Mouse (Mus musculus): Measurements from ENCODE around the gene Cpsf4l.

The Cpsf4l gene

DNA sequence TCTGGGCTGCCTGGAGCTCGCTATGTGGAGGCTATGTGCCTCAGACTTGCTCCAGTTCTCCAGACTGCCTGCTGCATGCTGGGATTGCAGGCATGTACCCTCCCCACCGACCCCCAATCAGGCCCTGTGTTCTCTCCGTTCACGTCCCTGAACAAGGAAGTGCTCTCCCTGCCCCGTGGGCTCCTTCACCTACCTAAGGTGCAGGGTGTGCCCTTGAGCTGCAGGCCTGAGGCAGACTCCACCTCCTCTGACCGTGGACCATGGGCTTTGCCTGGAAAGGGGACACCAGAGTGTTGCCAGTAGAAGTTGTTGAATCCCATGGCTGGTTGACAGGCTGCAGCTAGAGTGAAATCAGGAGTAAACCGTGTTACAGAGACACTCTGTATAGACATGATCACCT lies 10.2 kb downstream of the Cpsf4l start:
- no peak for DNase-seq (ENCODE audit: low spot score in 2 of 2)

DNA sequence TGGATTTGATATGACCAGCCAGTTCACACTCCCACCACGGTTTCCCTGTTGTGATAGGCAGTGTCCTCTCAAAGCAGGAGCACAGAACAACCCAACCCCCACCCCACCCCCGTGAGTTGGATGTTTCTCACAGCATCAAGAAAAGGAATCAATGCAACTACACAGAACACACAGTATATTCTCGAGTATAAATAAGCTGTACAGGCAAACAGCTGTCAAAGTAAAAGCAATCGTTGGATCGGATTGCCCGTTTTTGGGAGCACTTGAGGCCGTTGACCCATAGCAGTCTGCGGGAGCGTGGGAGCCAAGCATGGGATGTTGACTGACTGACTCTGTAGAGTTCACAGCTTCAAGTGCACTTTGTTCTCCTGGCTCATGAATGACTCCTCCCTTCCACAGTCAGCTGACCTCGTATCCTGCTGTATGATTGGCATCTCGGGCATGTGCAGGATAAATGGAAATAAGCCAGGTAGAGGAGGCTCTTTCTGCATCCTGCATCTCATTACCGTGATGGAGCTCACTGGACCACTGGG lies 11.7 kb downstream of the Cpsf4l start:
- DNase-seq (ENCODE audit: low spot score in 2 of 2), result no peak

DNA sequence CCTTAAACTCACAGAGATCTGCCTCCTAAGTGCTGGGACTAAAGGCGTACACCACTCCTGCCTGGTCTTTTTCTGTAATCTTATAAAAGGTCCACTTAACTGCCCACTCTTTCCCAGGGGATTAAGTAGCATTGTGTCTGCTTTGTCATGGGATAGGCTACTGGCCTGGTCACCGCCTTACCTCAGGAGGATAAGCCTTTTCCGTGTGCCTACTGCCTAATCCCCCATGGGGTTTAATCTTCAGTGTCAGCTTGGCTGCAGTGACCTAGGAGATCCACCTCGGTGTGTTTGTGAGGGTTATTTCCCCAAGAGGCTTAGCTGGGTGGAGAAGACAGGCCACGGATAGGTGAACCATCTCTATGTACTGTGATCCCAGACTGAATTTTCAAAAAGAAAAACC lies 12.2 kb downstream of the Cpsf4l start:
- no peak for DNase-seq (ENCODE audit: low spot score in 2 of 2)

GRCm38 (mm10) chr11:113691851-113692250 lies 18.0 kb downstream of the Cpsf4l start:
- no peak for DNase-seq (ENCODE audit: low spot score in 2 of 2)

DNA sequence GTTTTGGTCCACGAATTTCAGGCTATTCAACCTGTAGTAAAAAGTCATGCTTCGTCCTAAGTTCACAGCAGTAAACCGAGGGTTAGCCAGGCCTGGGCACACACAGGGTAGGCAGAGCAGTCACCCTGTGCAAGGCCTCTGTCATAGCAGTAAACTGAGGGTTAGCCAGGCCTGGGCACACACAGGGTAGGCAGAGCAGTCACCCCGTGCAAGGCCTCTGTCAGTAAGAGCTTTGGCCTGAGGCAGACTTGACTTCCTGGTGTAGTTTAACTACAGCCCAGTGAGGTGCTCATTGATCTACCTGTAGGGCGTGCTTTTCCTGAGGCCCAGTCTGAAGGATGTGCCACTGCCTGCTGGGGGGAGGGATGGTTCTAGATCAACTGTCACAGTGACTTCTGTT lies 18.5 kb downstream of the Cpsf4l start:
- DNase-seq (ENCODE audit: low spot score in 2 of 2), result no peak

DNA sequence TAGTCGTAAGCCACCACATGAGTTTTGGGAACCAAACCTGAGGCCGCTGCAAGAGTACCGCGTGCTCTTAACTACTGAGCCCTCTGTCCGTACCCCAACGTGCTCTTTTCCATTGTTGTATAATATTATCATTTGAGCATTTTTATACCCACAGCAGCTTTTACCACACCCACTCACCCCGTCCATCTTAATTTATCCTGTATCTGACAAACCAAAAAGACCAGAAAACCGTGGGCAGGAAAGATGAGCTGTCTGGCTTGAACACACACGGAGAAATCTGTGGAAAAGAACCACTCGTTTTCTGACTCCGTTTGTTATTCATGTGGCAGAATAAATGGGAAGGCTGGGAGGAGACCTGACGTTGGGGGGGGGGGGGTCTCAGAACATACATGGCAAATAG lies 19.3 kb downstream of the Cpsf4l start:
- DNase-seq (ENCODE audit: low spot score in 2 of 2), result no peak

- no peak for DNase-seq (ENCODE audit: low spot score in 2 of 2)
Observed at GRCm38 (mm10) chr11:113687031-113687430, 22.8 kb downstream of the Cpsf4l start.

DNA sequence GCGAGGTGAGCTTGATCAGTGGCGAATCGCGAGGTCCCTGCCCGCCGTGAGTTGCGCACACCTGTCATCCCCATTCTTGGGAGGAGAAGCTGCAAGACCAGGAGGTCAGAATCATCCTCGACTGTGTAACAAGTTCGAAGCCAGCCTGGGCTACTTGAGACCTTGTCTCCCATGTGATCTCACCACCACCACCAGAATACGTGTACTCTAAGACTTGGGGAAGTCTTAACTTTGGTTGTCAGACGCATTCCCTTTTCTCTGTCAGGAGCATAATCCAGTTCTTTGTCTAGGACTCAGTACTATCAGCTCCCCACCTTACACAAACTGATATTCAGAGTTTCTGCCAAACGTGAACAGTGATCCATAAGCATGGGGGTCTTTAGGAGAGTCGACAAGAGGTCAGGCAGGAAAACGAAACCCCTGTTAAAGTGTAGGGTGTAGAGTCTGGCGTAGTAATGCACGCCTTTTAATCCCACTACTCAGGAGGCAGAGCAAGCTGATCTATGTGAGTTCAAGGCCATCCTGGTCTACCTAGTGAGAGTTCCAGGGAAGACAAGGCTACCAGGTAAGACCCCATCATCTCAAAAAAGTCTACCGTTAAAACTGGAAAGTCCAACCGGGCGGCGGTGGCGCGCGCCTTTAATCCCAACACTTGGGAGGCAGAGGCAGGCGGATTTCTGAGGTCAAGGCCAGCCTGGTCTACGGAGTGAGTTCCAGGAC lies 24.9 kb downstream of the Cpsf4l start:
- no peak for DNase-seq (ENCODE audit: low spot score in 2 of 2)

GRCm38 (mm10) chr11:113683957-113684706 lies 25.7 kb downstream of the Cpsf4l start, which contains the start of the genes Fam104a and D11Wsu47e:
Gene Fam104a, minus strand, starts transcription at chr11:113684155.
Gene D11Wsu47e, plus strand, starts transcription at chr11:113684412.
- DNase-seq (ENCODE audit: low spot score in 2 of 2), result peak; percentile 88 to 92

GRCm38 (mm10) chr11:113683627-113683956 lies 26.2 kb downstream of the Cpsf4l start:
- DNase-seq (ENCODE audit: low spot score in 2 of 2), result no peak

GRCm38 (mm10) chr11:113682897-113683626 lies 26.8 kb downstream of the Cpsf4l start:
- peak in 1 of 2 experiments; percentile 36 for DNase-seq (ENCODE audit: low spot score in 2 of 2)

DNA sequence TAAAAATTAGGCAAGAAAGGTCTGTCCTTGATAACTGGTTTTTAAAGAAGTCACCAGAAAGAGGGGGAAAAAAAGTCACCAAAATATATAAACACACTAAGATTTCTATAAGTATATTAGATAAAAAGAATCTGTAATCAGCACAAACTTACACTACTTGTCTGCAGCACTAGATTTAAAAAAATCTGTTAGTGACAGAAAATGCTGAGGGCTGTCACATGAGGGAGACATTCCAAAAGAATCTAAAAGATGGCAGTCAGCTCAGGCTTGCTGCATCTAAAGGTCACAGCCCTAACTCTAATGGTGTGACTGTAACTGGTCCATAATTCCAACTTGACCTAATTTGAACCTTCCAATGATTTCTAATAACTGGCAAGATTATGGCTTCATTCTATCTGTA lies 27.8 kb downstream of the Cpsf4l start:
- no peak for DNase-seq (ENCODE audit: low spot score in 2 of 2)

DNA sequence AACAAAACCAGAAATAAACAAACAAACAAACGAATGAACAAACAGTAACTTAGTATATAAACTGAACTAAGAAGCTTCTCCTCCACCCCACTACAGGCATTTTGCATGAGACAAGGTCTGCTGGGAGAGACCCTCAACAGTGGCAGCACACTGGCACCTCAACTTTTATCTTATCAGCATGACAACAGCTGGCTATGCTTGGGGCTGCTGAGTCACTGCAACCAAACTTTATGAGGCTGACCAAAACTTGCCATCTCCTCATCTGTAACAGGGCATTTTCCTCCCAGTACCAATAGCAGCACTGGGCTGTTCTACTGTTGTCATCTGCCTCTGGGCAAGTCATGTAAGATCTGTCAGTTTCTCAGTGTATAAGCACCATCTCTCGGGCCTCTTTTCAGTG lies 28.9 kb downstream of the Cpsf4l start:
- no peak for DNase-seq (ENCODE audit: low spot score in 2 of 2)

DNA sequence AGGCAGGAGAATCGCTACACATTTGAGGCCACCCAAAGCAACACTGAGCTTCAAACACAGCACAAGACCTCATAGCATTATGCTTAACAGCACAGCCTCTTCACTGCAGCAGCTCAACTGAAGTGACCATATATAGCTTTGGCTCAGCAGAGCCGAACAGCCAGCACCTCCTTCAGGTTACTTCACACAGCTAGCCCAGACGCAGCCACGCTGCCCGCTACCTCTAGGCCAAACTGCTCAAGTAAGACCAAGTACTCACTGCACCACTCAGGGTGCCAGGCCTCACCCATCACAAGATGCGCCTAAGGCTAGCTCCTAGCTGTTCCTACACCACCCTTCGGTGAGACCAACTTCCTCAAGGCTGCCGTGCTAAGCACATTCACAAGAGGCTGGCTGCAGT lies 31.4 kb downstream of the Cpsf4l start:
- no peak for DNase-seq (ENCODE audit: low spot score in 2 of 2)

DNA sequence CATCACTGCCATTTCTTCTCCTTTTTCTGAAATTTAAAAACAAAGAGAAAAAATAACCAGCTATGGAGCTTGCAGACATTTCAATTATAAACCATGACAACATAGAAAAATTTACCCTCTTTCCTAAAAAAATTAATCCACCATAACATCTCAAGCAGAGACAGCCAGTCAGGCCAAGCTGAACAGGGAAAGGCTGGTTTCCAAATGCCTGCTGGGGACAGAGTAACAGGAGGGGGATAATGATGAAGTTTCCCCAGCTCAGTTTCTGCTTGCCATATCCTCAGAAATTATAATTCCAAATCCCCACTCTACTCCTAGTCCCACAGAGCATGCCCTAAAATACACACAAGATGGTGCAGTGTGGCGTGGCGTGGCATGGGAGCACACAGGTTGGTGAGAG lies 32.4 kb downstream of the Cpsf4l start:
- DNase-seq (ENCODE audit: low spot score in 2 of 2), result no peak

GRCm38 (mm10) chr11:113676847-113677246 lies 33.0 kb downstream of the Cpsf4l start:
- DNase-seq (ENCODE audit: low spot score in 2 of 2), result no peak

DNA sequence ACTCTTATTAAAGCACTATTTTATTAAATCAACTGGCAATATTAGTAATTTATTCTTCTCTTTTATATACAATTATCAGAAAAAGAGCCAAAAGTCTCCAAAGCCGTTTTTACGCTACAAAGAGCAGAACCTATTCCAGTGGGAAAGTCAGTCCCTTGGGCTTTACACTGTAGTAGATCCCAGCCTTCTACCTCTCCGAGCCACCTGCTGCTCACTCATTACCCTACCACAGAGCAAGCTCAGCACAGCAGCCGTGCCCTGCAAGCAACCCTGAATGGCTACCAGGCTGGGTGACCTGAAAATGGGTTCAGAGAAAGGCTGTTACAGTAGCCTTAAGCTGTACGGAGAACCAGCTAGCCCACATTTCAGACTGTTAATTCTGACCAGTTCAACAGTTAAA lies 35.2 kb downstream of the Cpsf4l start:
- no peak for DNase-seq (ENCODE audit: low spot score in 2 of 2)

DNA sequence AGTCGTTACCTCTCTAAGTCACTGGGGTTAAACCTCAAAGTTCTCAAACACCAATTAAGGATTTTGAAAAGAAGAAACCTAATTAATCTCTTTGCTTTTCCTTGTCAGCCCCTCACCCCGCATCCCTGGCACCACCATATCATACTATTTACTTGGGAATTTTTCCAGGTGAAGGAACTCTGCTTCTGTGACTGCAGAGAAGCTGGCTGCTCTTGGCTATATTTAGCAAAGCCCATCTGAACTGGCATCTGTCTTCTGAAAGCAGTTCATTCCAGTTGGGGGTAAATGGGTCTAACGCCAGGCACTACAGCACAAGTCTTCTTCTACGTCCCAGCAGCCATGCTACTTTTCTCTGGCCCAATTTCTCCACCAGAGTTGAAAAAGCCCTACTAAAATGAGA lies 36.2 kb downstream of the Cpsf4l start:
- no peak for DNase-seq (ENCODE audit: low spot score in 2 of 2)

DNA sequence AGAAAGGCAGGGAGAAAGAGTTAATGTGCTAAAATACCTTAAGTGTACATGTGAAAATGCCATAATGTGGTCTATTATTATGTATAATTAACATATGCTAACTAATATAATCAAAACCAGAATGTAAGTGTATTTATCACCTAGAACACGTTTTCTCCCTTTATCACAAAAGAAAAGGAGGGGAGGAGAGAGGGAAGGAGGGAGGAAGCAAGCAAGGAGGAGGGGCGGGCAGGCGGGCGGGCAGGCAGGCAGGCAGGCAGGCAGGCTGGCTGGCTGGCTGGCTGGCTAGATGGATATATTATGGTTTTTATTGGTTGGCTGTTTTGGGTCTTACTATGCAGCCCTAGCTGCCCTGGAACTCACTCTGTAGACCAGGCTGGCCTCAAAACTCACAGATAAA lies 40.1 kb downstream of the Cpsf4l start:
- DNase-seq (ENCODE audit: low spot score in 2 of 2), result no peak

DNA sequence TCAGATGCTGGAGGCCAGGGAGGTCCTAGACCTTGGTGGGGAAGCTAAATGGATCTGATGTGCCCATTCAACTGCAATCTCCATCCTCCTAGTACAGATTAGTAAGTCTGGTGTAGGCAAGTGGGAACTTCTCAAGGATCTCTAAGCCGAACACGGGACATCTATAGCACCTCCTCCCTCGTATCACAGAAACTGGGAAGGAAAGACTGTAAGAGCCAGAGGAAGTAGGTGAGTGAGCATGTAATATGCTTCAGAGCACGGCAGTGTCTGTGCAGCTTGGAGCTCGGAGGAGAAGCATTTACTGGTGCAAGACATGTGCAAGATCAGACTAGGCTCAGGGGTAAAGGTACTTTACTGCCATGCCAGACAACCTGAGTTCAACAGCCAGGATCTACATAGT lies 41.0 kb downstream of the Cpsf4l start:
- DNase-seq (ENCODE audit: low spot score in 2 of 2), result no peak

- no peak for DNase-seq (ENCODE audit: low spot score in 2 of 2)
Observed at GRCm38 (mm10) chr11:113667704-113668103, 42.1 kb downstream of the Cpsf4l start.

DNA sequence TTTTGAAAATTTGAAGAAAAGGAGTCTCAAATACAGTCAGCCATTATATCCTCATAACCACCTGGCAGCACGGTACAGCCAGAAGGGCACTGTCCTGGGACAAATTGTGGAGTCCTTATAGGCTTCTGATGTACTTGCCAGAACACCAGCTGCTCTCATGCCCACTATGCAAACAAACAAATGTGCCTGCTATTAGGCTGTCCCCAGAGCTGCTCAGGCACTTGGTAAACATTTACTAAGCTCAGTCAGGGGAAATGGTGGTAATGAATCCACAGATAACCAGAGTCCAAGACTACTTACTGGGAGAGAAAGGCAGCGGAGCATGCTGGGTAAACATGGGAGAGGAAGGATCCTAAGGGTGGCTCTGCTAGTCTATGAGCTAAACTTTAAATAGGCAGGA lies 42.7 kb downstream of the Cpsf4l start:
- DNase-seq (ENCODE audit: low spot score in 2 of 2), result no peak
